Mouse (Mus musculus) frontal cortex, postnatal 10 days (tissue): ENCODE results near the gene Adrb1.
A peak's percentile ranks its signal among the peaks of the same experiment; 100 is the strongest.
"Not testable (repeated sequence)": the region's sequence is repeated elsewhere in the genome, so short reads cannot be mapped to it uniquely, and the experiment has no call there.

ENCODE experiments used
- DNase-seq, 2 experiments: peaks; one replicate each; pipeline ENCODE4 v3.0.0; 2022; ENCODE audit warnings: low spot score in 2 of 2, mixed read lengths in 1 of 2

Gene Adrb1

GRCm38 (mm10) chr19:56749343-56749742, 27.3 kb downstream of the Adrb1 start:
- DNase-seq = no peak

- no peak for DNase-seq
Observed at GRCm38 (mm10) chr19:56750709-56751108, 28.7 kb downstream of the Adrb1 start.

GRCm38 (mm10) chr19:56754456-56754855, 32.5 kb downstream of the Adrb1 start:
- not testable (repeated sequence) for DNase-seq

- no peak for DNase-seq
Observed at GRCm38 (mm10) chr19:56756412-56756811, 34.4 kb downstream of the Adrb1 start.

GRCm38 (mm10) chr19:56758311-56758710, 36.3 kb downstream of the Adrb1 start:
- no peak for DNase-seq

GRCm38 (mm10) chr19:56759740-56760139, 37.7 kb downstream of the Adrb1 start:
- DNase-seq = no peak

- no peak for DNase-seq
Observed at GRCm38 (mm10) chr19:56760306-56760940, 38.4 kb downstream of the Adrb1 start.

- no peak for DNase-seq
Observed at GRCm38 (mm10) chr19:56761096-56761495, 39.1 kb downstream of the Adrb1 start.

GRCm38 (mm10) chr19:56761727-56762126, 39.7 kb downstream of the Adrb1 start:
- no peak for DNase-seq

- DNase-seq = no peak
Observed at GRCm38 (mm10) chr19:56762686-56763085, 40.7 kb downstream of the Adrb1 start.

GRCm38 (mm10) chr19:56769024-56769423, 47.0 kb downstream of the Adrb1 start:
- DNase-seq = peak; percentile 21 to 35

- no peak for DNase-seq
Observed at GRCm38 (mm10) chr19:56772158-56772557, 50.2 kb downstream of the Adrb1 start.

- no peak for DNase-seq
Observed at GRCm38 (mm10) chr19:56773393-56773971, 51.5 kb downstream of the Adrb1 start.

- DNase-seq = no peak
Observed at GRCm38 (mm10) chr19:56774408-56774962, 52.5 kb downstream of the Adrb1 start.

GRCm38 (mm10) chr19:56774971-56775892, 53.2 kb downstream of the Adrb1 start:
- DNase-seq = no peak

- no peak for DNase-seq
Observed at GRCm38 (mm10) chr19:56775893-56776718, 54.1 kb downstream of the Adrb1 start.

- peak in 1 of 2 experiments; percentile 34 for DNase-seq
Observed at GRCm38 (mm10) chr19:56776719-56777382, 54.9 kb downstream of the Adrb1 start.

GRCm38 (mm10) chr19:56778532-56778931, 56.5 kb downstream of the Adrb1 start:
- DNase-seq = not testable (repeated sequence)
